Mouse (Mus musculus): Measurements from ENCODE around the gene Erbb4.

Gene Erbb4

GRCm38 (mm10) chr1:69027816-69028215 lies 80.0 kb downstream of the Erbb4 start:
- in situ Hi-C loops (cut with MseI, MboI), result no loop called here

- in situ Hi-C loops (cut with MseI, MboI), result no loop called here
These were observed 83.0 kb downstream of the Erbb4 start for GRCm38 (mm10) chr1:69024858-69025257.

DNA sequence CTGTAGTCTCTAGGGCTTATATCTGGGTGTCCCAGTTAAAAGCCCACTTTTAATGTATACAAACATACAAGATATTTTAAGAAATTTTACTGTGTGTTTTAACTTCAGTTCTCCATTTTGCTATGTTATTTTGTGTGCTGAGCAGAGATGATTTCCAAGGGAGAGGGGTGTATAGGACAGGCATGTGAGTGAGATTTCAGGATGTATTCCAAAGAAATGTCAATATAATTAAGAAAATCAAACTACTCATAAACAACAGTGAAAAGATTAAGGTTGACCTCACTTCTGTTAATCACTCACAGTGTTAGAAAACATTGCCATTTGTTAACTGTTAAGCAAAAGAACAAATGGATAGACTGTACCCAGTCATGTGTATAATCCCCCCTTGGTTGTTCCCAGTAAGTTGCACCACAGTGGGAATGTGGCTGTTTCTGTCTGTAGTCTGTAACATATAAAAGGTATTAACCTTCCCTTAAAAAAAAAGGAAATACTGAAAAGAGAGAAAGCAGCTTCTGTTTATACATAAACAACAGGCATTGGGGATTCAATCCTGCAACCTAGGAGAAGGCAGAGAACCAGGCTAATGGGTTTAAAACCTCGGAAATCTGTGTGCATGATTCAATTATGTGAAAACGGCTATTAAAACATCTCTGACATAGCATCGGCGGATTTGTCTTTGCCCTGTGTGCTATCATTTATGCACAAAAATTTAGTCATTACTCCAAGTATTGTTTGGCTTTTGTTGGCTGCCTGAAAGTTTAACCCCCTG lies 84.5 kb downstream of the Erbb4 start:
- in situ Hi-C loops (cut with MseI, MboI), result no loop called here

GRCm38 (mm10) chr1:69009800-69010505 lies 97.9 kb downstream of the Erbb4 start:
- in situ Hi-C loops (cut with MseI, MboI), result no loop called here

- in situ Hi-C loops (cut with MseI, MboI), result no loop called here
These were observed 106.5 kb downstream of the Erbb4 start for GRCm38 (mm10) chr1:69001371-69001770.

DNA sequence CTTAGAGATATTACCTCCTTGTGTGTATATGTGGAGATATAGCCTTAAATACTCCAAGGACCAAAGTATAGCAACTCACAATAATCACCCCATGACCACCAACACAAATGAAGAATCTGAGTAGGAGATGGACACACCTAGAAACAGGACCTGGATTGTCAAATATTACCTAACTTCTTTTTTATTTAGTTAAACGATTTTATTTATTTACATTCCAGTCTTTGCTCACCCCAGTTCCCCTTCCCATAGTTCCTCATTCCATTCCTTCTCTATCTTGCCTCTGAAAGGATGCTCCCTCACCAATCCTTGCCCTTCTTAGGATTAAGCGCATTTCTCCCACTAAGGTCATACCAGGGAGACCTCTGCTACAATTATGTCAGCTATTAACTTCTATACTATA lies 128.6 kb downstream of the Erbb4 start:
- in situ Hi-C loops (cut with MseI, MboI), result no loop called here

GRCm38 (mm10) chr1:68978571-68978970 lies 129.3 kb downstream of the Erbb4 start:
- in situ Hi-C loops (cut with MseI, MboI), result no loop called here

DNA sequence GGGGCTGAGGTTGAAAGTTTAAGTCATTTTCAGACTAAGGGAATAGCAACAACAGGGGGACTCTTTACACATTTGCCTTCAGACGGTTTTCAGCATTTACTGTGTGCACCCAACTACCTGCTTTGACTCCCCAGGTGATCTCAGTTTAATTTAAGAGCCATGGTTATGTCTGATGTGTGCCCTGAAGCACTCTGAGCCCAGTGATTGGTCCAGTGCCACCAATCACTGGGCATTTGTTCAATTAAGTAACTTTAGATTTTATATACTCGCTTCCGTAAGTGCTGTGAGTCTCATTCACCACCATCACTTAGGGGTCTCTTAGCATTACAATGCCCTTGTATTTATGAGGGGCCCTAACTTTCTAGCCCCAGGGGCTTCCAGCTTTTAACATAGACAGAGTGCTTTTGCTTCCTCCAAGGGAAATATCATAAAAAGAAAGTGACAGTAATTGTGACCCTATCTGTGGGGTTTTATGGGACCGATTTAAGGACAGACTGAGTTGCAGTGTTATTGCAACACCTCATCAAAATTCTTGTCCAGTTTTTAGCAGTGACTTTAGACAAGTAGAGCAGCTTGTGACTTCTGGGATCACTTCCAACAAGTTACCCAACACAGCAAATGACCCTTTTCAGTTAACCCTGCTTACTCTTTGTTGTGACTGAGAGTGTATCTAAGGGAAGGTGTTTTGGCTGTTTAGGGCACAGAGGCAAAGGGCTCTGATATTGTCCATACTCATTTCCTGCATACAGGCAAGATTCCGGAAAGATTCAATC lies 134.3 kb downstream of the Erbb4 start:
- in situ Hi-C loops (cut with MseI, MboI), result no loop called here

- in situ Hi-C loops (cut with MseI, MboI), result no loop called here
These were observed 143.7 kb downstream of the Erbb4 start for GRCm38 (mm10) chr1:68964127-68964526.

DNA sequence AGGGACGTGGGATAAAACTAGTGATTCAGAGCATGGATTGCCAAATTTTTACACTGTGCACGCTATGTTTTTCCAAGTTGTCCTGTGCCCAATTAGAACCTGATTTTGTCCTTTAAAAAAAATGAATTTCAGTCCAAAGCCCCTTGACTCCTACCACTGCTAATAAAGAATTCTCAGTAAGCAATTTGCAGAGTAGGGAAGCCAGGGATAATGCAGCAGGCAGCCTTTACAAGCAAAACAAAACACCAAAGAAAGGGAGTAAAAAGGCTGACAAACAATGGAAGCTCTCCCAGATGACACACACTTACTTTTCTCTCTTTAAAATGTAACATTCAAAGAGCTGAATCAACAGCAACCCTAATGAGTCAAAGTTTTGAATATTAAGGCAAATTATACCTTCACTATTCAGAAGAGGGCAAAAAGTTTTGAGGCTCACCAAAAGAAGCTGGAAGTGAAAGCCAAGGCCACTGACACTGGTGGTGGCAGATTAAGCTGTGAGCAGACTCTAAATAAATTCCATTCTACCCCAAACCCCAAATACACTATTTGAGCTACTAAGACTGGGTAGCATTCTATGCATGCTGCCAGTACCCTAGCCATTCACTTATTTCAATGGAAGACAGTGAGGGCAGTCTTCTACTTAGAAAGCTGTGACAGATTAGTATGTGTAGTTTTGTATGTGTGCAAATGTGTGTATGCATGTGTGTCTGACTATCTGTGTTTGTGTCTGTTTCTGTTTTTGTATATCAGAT lies 146.3 kb downstream of the Erbb4 start:
- in situ Hi-C loops (cut with MseI, MboI), result no loop called here

DNA sequence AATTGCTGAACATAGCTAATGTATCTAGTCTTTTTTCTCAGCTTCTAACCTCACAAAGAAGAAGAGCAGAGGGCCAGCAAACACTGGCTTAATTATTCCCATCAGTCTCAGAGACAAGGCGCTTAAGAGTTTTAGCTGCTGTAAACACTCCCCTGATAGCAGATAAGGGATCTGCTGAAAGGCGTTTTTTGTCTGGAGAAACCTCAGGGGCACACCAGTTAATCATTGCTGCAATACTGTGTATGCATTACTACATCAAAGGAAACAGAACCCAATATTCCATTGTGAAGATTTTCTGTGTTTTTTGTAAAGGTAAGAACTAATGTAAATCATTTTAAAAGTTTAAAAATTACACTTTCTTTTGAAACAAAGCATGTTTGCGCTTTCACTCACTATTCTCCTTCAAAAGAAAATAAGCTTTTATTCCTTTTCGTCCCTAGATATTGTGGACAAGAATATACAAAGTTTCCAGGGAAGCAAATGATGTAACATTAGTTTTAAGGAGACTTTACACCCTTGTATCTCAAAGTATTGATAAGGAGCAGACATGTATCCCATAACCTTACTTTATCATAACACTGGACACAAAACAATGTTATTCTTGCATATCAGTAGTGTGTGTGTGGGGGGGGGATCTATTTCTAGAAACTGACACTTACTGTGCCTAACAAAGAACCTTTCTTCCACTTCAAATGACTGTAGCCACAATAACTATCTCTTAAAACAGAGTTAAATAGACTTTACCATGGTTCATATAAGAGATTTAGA lies 150.9 kb downstream of the Erbb4 start:
- in situ Hi-C loops (cut with MseI, MboI), result no loop called here

DNA sequence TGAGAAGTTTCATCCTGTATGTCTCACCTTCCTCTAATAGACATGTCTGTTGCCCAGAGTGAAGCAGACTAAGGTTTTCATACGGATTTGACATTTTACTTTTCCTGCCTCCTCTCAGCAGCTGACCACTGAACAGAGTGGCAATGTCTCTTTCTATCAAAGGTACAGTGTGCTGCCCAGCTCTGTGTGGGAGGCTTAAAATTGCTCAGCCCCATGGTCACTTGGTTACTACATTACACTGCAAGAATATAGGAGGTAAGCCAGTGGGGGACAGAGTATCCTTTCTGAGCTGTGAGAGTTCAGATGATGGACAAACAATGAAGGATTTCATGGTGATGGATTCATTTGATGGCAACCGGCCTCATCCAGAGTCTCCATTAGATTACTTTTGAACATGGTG lies 152.4 kb downstream of the Erbb4 start:
- in situ Hi-C loops (cut with MseI, MboI), result no loop called here

DNA sequence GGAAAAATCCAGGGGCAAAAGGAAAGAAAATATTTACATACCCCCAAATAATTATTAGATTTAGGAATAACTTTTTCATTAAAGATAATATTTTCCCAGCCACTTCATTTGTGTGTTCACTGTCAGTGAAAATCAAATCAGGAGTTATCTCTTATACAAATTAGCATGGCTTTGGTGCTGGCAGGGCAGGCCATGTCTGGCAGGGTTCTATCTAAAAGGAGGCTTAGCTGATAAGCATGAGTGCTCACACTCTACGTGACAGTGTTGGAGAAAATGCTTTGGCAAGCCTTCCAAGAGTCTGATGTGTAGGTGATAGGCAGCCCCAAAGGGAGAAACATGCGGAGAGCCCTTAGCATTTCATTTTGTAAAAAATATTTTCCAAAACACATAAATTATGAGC lies 164.7 kb downstream of the Erbb4 start:
- in situ Hi-C loops (cut with MseI, MboI), result no loop called here

DNA sequence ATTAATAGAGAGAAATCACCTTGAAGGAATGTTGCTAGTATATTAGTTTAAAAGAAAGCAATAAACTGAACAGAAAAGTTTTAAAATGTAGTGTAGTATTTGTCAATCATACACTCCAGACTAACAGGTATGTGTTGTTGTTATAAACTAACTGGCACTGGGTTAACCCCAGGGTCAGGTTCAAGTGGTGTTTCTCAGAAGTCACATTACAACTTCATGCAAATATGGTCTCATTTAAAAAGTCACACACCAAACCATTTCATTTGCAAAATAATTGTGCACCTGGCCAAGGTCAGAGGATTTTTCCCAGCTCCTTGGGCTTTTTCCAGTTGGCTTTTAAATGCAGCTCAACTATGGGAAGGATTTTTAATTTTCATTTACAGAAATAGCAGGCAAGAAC lies 173.1 kb downstream of the Erbb4 start:
- in situ Hi-C loops (cut with MseI, MboI), result no loop called here

GRCm38 (mm10) chr1:68933330-68934065 lies 174.4 kb downstream of the Erbb4 start:
- in situ Hi-C loops (cut with MseI, MboI), result no loop called here

DNA sequence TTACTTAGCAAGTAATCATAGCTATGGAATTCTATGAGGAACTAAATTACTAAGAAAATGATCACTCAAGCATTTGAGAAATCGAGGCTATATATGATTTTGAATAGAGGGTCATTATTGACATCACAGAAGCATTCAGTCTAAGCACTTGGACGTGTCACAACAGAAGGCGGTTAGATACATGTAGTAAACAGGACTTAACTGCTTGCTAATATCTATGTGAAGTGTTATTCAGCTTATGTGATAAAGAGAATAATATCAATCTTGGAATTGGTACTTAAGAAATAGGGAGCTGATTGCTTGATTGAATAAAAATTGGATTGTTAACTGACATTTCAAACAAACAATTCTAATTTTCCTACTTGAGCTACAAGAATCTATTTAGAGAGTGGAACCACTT lies 190.0 kb downstream of the Erbb4 start:
- in situ Hi-C loops (cut with MseI, MboI), result no loop called here

- in situ Hi-C loops (cut with MseI, MboI), result no loop called here
These were observed 215.8 kb downstream of the Erbb4 start for GRCm38 (mm10) chr1:68892041-68892440.

DNA sequence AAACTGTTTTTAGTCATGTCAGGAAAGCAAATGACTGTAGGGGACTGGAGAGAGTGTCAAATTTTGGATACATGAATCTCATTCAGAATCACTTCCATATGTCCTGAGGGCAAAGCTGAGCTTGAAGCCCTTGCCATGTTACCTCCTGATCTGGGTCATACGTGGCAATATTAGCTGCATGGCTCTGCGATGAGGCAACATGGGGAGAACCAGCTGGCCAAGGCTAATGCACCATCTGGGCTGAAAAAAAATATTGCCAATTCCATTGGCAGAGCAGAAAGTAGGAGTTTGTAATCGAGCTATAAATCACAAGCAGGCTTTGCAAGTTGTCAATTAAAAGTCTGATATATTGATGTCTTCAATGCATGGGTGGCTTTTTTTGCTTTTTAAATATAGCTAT lies 221.0 kb downstream of the Erbb4 start:
- in situ Hi-C loops (cut with MseI, MboI), result no loop called here

GRCm38 (mm10) chr1:68874954-68875353 lies 232.9 kb downstream of the Erbb4 start:
- in situ Hi-C loops (cut with MseI, MboI), result no loop called here

- in situ Hi-C loops (cut with MseI, MboI), result no loop called here
These were observed 234.2 kb downstream of the Erbb4 start for GRCm38 (mm10) chr1:68873635-68874020.
